Mouse (Mus musculus) CH12F3 (cell line): ENCODE data around the gene Sparc.

Source experiments
- in situ Hi-C: fragments of 300-500 bp; cut with MboI; formaldehyde crosslinking; loops from 2 replicates; pipeline ENCODE4 v1.14.3; 2020; ENCODE audit warnings: low sequenced_read_pairs

Sparc gene

GRCm38 (mm10) chr11:55410005-55410404 lies 13.0 kb downstream of the Sparc start:
- in situ Hi-C loops, result no loop called here

GRCm38 (mm10) chr11:55407133-55407532 lies 15.8 kb downstream of the Sparc start:
- in situ Hi-C loops, result no loop called here

DNA sequence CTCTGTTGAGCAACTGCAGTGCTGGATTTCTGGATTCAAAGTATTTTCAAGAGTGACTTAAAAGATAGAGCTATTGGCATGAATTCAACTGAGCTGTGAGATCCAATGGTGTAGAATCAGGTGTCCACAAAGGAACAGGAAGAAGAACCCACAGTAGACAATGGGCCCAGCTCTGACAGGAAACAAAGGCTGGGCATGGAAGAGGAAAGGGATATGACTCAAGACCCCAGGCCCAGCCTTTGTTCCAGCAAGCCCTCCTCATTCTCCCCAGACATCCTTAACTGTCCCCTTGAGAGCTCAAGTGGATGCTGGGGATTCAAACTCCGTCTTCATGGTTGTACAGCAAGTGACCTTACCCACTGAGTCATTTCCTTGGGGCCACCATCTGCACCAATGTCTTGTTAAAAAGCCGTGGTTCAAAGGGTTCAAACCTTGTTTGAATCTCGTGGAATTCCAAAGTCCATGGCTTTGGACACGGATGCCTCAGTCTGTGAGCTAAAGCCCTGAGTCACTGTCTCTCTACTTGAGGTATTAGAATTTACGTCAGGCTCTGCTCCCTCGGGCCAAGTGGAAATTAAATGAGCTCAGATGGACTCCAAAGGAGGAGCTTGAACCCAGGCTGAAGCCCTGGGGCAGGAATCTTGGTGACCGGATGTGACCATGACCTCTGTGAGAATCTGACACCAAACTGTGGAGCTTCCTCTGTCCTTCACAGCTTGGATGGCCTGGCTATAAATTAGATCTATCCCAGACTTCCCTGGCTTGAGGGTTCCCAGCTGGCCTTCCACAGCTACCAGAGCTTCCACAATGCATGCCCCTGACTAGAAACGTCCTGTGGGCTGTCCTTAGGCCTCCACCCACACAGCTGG lies 17.1 kb downstream of the Sparc start:
- in situ Hi-C loops, result no loop called here

DNA sequence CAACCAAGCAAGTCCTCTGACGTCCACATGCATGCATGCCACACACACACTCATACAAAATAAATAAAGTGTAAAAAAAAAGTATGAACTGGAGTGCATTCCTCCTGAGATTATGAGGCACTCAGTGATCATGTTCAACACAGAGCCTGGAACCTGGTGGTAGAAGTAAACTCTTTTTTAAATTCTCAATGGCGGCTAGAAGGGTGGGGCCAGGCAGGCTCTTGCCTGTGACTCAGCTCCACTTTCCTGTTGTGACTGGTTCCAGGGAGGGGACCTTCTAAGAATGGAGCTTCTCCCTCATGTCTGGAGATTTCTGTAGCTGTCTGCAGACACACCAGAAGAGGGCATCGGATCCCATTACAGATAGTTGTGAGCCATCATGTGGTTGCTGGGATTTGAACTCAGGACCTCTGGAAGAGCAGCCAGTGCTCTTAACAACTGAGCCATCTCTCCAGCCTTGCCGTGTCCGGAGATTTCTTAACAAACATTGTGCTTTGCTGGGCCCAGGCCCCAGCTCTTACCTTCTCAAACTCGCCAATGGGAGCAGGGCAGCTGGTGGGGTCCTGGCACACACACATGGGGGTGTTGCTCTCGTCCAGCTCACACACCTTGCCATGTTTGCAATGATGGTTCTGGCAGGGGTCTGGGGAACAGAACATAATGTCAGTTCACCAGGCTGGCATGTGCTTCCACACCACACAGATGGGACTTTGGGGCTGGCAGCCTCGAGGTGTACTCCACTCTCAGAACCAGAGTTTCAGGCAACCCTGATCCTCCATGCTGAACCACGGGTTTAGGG lies 18.1 kb downstream of the Sparc start:
- in situ Hi-C loops, result no loop called here

DNA sequence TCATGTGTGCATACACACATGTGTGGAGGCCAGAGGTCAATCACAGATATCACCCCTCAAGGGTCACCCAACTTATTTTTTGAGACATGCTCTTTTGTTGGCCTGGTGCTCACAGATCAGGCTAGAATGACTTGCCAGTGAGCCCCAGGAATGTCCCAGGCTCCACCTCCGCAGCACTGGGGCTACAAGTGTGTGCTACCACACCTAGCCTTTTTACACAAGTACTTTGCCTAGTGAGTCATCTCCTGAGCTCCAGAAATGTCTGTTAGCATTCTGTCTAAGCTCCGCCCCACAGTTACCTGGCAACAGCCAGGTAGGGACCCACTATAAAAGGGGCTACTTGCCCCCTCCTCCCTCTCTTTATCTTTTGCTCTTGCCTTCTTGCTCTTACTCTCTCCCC lies 22.1 kb downstream of the Sparc start:
- in situ Hi-C loops, result no loop called here

DNA sequence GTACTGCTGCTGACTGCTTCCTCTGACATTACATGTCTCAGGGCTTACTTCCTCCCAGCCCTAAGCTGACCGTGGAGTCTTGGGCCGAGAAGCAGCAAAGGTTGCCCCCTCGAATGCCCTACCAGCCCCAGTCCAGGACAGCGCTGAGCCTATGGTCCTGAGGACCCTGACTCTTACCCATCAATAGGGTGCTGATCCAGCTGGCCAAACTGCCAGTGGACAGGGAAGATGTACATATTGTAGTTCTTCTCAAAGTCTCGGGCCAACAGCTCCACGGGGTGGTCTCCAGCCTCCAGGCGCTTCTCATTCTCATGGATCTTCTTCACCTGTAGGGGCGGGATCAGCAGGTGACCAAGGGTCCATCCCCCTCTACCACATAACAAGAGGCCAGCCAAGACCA lies 24.6 kb downstream of the Sparc start:
- in situ Hi-C loops, result no loop called here

DNA sequence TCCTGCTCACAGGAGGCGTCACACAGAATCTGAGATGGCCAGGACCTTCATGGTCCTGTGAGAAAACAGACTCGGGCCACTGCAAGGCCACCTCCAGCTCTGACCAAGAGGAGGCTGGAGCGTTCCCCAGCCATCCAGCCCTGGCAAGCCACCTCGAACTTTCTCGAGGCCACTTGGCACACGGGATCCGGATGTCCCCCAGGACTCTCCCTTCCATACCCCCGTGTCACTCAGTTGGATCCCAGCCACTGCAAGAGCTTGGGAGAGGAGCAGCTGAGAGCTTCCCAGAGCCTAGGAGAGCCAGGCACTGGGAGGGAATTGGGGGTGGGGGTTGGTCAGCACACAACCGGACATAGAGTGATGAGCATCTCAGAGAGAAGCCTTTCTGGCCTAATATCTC lies 25.5 kb downstream of the Sparc start:
- in situ Hi-C loops, result no loop called here

- in situ Hi-C loops, result no loop called here
These were observed 25.9 kb downstream of the Sparc start for GRCm38 (mm10) chr11:55397036-55397435.

DNA sequence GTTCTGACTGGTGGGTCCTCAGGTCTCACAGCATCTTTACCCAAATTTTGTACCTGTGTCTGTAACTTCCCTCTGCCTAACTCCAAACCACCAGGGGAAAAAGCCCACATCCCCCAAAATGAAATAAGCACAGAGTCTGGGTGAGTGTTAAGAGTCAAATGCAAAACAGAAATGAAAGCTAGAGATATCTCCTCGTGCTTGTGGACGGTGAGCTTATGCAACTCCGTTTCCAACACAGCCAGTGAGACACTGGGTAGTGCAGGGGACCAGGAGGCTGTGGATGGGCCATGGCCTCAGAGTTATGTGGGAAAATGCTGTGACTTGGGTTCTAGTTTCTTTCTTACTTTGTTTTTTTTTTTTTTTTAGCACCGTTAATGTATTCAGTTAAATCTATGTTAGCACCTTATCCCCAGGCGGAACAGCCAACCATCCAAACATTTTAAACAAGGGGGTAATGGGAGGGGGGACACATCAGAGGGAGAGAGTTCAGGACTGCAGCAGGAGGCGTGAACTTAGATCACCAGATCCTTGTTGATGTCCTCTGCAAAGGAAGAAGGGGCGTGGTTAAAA lies 27.8 kb downstream of the Sparc start:
- in situ Hi-C loops, result no loop called here

- in situ Hi-C loops, result no loop called here
These were observed 28.4 kb downstream of the Sparc start for GRCm38 (mm10) chr11:55394592-55394991.

DNA sequence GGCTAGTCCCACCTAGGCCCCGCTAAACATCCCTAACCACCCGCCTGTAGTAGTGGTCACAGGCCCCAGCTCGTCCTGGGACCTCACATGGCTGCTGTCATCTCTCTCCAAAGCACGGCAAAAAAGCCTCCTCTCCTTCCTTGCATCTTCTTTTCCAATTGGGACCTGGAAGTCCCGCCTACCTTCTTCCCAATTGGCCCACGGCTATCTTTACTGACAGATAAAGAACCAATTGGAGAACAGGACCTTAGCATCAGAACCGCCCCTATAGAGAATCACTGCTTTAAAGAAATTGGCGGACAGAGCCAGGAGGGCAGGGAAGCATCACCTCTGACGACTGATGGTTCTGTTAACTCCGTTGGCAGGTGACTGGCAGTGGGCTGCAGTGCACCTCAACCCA lies 30.5 kb downstream of the Sparc start:
- in situ Hi-C loops, result no loop called here

DNA sequence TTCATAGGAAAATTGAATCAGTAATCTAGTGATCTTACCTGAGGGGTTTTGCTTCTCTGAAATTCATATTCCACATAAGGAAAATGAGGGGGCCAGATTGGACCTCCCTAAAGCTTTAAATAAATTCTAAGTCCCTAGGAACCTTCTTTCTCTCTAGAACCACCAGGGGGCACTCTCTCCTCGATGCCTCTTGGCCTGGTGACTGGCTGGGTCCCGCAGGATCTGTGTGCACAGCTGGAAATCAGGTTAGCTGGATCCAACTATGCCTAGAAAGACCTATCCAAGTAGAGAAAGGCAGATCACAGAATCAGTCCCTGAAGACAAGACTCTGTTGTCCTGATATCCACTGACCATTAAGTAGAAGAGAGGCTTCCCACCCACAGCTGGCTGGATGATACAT lies 33.2 kb downstream of the Sparc start:
- in situ Hi-C loops, result loop anchor here (10.0 kb wide), 1 partner anchor 215 kb away; no protein-coding TSS in a partner anchor

- in situ Hi-C loops, result loop anchor here (10.0 kb wide), 1 partner anchor 213 kb away; no protein-coding TSS in a partner anchor
These were observed 35.4 kb downstream of the Sparc start for GRCm38 (mm10) chr11:55387576-55387975.

DNA sequence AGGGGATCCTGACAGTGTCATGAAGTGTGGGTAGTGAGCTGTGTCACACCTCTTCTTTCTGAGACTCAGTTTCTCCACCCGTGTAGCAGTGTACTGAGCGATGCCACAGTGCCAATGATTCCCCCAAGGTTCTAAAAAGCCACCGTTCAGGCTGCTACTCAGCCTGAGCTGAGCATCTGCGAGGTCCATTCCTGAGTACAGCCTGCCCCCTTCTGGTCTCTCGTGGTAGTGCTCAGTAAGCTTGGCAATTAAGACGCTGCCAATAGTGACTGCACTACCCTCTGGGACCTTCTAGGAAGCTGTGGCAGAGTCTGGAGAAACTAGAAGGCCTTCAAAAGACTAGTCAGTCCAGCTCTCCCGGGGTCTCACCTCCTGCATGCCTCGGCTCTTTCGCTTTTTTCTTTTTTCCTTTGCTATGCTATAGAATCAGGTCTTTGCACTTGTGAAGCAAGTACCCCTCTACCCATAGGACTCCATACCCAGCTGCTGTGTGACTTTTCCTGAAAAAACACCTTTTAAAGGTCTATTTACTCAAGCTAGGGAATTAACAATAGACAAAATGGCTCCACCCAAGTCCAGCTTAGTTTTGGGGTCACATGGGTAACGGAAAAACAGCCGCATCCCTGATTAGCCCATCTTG lies 36.4 kb downstream of the Sparc start:
- in situ Hi-C loops, result loop anchor here (10.0 kb wide), 1 partner anchor 212 kb away; no protein-coding TSS in a partner anchor

DNA sequence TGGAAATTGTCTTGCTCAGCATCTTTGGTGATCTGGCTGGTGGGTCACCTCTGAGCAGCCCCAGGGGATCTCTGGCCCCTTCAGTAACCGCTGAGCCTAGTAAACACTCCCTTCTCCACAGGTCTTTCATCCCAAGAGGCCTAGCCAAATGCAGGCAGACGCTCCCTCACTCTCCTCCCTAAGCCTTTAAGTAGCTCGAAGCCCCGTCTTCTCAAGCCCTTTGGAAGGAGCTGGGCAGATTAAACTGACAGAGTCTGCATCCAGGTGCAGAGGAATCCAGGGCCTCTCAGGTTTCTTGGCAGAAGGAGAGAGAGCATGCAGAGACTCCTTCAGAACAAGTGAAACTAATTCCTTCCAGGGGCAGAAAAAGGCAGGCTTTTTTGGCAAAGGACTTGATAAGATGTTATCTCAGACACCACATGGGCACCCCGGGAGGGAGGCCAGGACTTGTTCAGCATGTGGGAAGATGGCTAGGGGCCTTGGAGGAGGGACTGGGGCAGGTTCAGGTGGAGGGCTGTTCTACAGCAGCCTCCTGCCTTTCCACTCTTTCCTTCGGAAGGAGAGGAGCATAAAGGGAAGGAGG lies 39.4 kb downstream of the Sparc start:
- in situ Hi-C loops, result loop anchor here (5.0 to 10.0 kb wide), 2 partner anchors 64 to 209 kb away; no protein-coding TSS in a partner anchor

- in situ Hi-C loops, result loop anchor here (5.0 to 10.0 kb wide), 2 partner anchors 66 to 206 kb away; no protein-coding TSS in a partner anchor
These were observed 42.1 kb downstream of the Sparc start for GRCm38 (mm10) chr11:55380908-55381307.

GRCm38 (mm10) chr11:55378371-55378770 lies 44.6 kb downstream of the Sparc start:
- in situ Hi-C loops, result no loop called here

- in situ Hi-C loops, result no loop called here
These were observed 49.1 kb downstream of the Sparc start for GRCm38 (mm10) chr11:55373838-55374237.

DNA sequence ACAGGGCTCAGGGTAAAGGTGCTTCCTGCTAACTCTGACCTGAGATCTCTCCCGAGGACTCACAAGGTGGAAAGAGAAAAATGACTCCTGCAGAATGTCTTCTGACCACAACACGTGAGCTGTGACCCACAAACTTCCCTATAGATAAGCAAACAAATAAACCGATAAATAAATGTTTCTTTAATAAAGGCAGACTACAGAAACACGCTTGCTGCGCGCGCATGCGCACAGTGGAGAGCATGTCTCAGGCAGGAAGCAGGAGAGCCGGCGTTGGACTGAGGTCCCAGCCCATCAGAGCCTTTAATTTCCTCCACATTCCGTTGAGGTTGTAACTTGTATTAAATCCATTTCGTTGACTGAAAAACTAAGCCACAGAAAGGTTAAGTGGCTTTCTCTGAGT lies 49.6 kb downstream of the Sparc start:
- in situ Hi-C loops, result no loop called here

GRCm38 (mm10) chr11:55372001-55372400 lies 51.0 kb downstream of the Sparc start:
- in situ Hi-C loops, result no loop called here
